Mouse (Mus musculus) cerebellum, adult 9-10 months (tissue): ENCODE measurements at regions not wholly inside any gene's neighbourhood (a gene's known extent, or its start where the extent isn't known, plus 50 kb on each side); places are given as distances from the start of the nearest gene placed in this dataset.
"Not testable (repeated sequence)": the region's sequence is repeated elsewhere in the genome, so short reads cannot be mapped to it uniquely, and the experiment has no call there.

Source experiments
- DNase-seq: peaks from one replicate; pipeline ENCODE4 v3.0.0; 2022

DNA sequence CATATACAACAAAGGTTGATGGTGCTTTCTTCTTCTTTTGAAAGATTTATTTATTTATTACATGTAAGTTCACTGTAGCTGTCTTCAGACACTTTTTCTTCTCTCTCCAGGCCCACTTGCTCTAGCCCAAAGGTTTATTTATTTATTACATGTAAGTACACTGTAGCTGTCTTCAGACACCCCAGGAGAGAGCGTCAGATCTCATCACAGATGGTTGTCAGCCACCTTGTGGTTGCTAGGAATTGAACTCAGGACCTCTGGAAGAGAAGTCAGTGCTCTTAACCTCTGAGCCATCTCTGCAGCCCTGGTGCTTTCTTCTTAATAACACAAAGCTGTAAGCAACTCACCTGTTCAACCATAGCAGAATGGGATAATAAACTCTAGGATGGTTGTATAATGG is 117.3 kb upstream of the Cpsf6 start:
- DNase-seq = not testable (repeated sequence)

DNA sequence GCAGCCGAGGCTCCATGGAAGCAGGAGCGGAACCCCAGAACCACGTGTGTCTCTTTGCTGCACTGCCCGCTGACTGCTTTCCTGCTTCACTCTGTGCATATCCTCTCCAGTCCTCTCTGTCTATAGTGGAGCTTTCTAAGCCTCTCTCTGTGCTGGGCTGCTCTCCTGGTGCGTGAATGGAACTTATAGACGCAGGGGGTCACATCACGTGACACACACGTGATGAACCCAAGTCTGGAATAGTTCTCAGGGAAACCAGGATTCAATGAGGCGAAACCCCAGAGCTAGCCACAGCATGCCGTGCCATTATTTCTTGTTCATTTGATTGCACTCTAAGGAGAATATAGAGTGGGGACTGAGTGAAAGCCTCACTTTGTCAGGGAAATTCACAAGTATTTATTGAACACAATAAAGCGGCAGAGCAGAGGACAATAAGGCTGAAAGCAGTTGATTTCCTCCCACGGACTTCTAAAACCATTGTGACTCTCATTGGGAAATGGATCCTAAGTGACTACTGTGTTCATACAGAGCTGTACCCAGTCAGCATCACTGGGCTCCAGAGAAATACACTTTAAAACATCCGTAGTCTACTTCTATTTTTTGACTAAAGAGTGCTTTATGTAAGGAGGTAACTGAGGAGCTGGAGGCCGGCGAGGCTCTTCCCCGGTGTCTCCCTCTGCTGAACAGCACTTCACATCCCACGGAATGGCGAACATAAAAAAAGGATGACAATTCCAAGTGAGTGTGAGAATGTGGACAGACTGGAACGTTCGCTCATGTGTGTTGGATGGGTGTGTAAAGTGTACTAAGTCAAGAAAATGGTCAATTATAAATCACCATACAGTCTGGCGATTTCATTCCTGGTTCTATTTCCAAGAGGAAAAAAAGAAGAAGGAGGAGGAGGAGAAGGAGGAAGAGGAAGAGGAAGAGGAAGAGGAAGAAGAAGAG is 116.5 kb upstream of the Cpsf6 start:
- no peak for DNase-seq

DNA sequence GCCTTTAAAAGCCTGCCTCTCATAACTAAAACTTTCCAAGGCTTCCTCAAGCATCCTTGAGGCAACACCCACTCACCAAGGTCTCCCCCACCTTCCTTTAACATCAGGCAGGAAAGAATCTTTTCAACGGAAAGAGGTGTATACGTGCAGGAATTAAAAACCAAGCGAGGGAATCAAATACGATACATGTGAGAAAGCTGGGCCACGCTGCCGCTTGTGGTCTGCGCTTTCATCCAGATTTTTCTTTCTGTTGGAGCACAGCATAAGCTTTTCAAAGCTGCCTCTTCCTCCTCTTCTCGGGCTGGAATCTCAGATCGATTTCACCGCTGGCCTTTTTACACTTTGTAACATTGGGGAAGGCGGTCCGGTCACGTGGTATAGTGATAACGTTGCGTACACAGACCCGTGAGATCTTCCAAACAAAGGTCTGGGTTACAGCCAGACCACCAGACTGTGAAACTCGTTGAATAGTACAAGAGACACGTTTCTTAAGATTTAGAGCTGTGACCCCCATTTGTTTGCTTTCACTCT is 114.4 kb upstream of the Cpsf6 start:
- DNase-seq = no peak

DNA sequence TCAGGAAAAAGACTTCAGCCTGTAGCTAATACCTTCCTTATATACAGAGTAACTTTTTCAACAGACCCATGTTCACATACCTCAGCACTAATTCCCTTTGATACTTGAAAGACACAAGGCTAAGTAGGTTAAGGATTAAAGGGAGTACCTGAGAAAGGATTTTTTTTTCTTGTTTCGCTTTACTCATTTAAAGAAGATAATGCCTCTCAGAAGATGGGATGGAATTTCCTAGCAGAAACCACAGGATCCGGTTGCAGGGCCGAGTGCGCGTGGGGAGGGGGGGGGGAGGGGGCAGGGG is 114.0 kb upstream of the Cpsf6 start:
- no peak for DNase-seq

DNA sequence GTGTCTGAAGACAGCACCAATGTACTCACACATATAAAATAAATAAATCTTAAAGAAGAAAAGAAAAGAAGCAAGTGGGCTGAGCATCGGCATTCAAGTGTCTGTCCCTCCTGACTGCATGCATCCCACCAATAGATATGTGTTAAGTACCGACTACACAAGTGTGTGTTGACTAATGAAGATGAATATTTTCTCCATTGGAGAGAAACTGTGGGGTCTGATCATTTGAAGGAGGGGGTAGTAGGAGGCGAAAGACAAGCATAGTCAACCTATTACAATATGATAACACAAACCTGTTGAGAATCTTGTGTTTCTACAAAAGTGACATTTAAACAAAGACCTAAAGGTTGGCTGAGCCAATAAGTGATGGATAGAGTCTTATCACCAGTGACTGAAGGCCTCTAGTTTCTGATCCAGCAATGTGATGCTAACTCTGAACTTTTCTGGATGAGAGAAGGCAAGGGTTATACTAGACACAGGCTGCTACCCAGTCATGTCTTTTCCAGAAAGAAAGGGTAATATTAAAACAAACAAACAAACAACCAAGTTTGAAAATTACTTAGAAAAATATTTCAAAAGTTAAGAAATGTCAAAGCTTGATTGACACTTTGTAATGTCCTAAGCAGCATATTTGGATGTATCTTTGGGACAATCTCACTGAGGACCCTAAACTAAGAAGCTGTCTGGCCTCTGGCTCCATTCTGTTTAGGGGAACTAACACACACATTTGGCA is 113.4 kb upstream of the Cpsf6 start:
- no peak for DNase-seq

DNA sequence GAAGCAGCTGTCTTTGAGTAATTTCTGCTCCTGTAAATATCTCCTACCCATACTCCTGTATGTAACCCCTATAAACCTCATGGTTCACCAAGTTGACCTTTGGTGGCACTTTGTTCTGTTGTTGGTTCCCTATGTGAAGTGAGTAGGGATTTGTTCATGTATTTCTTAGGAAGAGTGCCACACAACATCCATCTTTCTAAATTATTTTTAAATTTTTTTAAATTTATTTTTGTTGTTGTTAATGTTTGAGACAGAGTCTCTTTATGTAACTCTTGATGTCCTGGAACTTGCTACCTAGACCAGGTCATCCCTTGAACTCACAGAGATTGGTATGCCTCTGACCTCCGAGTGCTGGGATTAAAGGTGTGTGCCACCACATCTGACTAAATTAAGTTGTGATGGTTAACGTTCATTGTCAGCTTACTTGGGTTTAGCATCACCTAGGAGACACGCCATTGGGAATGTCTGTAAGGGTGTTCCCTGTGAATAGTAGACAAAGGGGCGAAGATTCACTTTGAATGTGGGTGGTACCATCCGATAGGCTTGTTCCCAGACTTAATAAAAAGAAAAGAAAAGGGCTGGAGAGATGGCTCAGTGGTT is 112.7 kb upstream of the Cpsf6 start:
- no peak for DNase-seq

DNA sequence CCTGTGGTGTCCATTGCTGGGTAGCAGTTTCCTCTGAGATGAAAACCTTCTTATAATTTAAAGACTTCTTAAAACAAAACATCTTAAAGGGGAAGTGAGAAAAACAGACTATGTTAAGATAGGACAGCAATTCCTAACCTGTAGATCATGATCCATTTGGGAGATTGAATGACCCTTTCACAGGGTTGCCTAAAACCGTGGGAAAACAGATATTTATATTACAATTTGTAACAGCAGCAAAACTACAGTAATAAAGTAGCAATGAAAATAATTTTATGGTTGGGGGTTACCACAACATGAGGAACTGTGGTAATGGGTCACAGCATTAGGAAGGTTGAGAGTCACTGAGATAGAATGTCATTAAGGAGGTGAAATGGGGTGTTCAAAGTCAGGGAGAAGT is 111.9 kb upstream of the Cpsf6 start:
- DNase-seq = no peak

DNA sequence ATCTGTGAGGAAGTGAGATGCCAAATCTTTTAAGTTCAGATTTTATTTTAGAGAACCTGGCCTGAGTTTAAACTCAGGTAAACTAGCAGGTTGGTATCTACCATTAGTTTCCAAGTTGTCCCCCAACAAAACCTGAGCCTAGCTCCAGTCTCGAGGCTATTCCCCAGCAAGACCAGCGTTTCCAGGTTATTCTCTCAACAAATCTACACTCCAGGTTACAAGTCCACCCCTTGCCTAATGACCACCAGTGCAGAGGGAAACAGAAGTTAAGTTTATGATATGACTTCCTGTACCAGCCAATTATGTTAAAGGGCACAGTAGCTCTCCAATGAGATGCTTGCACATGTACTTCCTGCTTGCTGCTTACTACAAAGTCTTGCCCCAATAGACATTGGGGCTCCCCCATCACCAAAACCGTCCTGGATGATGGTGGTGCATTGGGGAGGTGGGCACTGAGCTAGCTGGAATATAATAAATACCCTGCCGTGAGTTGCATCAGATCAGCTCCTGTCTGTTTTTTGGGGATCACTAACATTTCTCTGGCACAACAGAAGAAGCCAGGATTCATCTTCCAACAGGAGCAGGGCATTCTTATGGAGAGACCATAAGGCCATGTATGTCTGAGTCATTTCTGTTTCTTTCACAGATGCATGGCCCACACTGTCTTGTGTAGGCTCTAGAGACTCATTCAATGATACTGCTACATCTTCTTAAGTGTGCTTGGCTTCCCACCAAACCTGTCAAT is 111.2 kb upstream of the Cpsf6 start:
- no peak for DNase-seq

DNA sequence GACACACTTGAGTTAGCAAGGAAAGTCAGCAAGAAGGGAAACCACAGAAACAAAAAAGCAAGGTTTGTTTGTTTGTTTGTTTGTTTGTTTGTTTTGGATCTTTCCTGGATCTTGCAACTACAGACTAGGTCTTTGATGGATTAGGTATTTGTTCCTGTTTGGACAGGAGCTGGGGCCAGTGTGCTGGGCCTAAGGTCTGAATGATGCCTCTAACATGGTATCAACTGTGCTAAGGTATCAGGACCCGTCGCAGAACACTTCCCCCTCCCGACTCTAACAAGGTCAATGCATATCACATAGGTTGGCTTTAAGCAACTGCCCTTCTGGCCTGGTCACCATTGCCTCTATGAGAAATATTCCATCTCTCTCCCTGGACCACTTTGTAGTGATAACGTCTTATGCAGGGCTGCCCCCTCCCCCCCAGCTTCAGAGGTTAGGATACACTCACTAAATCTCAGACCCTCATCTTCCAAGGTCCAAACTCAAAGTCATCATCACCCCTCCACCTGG is 103.3 kb upstream of the Cpsf6 start:
- no peak for DNase-seq

DNA sequence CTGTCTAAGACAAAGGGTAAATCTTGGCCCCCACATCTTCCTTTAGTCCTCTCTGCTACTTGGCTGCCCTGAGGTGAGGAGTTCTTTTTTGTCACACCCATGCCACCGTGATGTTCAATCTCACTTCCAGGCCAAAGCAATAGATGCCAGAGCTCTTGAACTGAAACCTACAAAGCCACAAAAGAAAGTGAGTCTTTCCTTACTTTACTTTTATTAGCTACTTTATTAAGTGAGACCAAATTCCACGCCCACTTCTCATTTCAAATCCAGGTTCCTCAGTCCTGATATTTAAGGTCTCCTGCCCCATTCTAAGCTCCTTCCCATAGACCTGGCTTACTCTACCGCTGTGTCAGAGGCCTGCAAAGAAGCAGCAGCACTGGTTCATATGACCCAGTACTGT is 102.5 kb upstream of the Cpsf6 start:
- DNase-seq = no peak

DNA sequence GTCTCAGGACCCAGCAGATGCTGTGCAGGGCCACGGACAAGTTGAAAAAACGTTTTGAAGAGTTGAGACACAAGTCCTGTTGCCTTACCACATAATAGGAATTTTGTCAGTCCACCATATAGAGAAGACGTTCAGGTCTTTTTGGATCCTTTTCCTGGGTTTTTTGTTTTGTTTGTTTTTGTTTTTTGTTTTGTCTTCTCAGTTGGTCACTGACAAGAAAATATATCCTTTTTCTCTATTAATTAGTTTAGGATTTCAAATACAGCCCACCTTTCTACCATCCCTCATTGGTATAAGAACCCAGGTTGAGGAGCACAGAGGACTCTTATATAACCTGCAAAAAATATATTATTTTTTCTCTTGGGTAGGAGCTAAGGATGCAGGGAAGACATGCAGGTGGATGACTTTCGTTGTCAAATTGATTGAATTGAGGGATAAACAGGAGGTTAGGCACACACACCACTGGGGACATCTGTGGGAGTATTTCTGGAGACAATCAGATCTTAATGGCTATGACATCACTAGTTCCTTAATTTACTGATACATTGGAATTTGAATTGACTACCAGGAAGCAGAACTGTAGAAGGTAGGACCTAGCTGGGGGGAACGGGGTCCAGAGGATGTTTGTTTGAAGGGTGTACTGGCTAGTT is 101.7 kb upstream of the Cpsf6 start:
- DNase-seq = no peak

DNA sequence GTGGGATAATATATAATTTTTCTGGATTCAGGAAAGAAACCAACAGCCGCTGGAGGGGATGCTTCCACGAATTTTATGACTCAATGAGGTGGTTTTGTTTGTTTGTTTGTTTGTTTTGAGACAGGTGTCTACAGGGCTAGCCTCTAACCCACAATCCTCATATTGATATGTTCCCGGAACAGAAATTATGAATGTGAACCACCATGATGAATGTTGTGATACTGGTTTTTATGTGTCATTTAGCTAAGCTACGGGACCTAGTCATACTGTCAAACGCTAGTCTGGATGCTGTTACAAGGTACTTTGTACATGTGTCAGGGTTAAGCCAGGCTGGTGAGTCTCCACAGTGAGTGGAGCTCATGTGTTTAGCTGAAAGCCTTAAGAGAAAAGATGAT is 100.6 kb upstream of the Cpsf6 start:
- no peak for DNase-seq

DNA sequence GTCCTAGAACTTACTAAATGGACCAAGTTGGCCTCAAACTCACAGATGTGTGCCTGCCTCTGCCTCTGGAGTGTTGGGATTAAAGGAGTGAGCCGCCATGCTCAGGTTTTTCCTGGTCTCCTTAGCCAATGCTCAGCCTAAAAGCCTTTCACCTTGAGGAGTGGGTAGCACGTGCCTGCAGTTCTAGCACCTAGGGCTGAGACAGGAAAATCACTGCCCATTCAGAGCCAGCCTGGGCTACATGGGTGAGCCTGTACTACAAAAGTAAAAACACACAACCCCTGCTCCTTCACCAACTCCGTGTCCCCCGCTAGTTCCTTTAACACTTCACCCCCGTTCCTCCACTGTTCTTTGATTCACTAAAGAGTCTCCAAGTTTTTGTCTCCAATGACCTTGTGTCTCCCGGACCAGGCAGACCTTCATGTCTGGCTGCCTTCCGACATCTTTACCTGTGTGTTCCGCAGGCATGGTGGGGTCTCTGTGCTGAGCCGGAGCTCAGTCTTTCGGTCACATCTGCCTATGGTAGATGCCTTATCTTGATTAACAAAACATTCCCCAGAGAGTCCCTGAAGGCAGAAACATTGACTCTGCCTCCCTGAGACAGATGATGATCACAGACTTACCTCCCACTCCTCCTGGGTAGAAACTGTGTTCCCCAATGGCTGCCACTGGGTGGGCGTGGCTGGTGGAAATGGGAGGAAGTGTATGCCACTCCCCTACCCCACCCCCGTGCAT is 100.1 kb upstream of the Cpsf6 start:
- DNase-seq = no peak

DNA sequence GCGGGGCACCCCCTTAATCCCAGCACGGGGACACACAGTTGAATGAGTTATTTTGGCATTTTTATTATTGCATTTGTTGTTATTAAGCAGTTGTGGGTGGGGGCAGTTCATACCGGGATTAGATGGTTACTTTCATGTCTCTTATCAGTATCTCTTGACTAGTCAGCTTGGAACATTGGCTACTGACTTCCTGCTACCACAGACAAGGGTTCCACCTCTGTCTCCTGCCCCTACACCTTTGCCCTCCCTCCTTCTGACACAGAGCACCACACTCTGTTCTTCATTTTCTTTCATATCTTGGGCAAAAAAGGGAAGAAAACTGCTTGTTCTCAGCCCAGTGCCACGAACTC is 99.1 kb upstream of the Cpsf6 start:
- DNase-seq = no peak

DNA sequence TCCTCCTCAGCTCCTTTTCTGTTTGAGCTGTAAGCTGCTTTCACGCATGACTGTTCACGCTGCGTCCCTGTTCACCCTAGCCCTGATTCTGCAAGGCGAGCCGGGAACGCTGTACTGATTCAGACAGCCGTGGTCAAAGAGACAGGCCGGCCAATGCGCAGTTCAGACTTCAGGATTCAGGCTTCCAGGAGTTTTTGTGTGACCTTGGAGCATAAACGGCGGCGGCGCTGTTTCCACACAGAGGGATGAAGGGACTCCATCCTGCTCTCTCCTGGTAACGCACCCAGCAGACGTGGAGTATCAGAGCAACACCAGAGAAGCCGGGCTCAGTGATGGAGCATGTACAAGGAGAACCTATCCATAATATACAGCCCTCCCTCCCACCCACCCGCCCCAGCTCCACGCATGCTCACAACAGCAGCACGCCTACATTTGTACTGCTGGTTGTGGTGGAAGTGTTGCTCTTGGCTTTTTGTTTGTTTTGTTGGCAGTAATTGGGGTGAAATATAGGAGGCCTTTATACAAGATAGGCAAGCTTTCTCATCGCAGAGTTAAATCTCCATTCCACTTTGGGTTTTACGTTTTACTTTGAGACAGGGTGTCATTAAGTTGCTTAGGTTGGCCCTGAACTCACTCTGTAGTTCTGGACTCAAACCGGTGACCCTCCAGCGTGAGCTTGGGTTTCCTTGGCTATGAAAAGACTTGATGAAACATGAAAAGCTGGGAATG is 98.6 kb upstream of the Cpsf6 start:
- DNase-seq = no peak

DNA sequence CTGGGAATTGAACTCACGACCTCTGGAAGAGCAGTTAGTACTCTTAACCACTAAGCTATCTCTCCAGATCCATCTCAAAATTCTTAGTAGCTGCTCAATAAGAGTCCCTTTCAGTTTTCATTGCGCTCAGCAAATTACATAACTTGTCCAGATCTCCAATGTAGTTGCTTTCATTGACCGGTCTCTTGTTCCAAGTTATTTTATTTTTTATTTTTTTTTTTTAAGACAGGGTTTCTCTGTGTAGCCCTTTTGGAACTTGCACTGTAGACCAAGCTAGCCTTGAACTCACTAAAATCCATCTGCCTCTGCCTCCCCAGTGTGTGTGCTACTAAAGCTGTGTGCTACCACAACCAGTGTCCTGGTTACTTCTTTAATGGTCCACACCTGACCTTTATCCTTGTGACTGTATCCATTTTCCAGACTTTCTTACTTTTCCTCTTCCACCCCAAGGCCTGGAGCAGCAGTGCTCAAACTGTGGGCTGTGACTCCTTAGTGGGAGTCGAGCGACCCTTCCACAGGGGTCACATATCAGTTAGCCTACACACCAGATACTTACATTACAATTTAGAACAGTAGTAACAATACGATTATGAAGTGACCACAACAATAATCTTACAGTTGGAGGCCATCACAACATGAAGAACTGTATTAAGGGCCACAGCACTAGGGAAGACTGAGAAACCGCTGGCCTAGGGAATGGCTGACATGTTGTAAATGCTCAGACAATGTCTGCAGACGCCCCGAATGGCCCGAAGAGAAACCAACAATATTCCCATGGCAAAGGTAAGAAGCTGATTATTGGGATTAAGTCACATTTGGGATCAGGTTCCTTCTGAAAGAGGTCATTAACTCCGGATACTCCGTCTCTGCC is 97.8 kb upstream of the Cpsf6 start:
- no peak for DNase-seq

DNA sequence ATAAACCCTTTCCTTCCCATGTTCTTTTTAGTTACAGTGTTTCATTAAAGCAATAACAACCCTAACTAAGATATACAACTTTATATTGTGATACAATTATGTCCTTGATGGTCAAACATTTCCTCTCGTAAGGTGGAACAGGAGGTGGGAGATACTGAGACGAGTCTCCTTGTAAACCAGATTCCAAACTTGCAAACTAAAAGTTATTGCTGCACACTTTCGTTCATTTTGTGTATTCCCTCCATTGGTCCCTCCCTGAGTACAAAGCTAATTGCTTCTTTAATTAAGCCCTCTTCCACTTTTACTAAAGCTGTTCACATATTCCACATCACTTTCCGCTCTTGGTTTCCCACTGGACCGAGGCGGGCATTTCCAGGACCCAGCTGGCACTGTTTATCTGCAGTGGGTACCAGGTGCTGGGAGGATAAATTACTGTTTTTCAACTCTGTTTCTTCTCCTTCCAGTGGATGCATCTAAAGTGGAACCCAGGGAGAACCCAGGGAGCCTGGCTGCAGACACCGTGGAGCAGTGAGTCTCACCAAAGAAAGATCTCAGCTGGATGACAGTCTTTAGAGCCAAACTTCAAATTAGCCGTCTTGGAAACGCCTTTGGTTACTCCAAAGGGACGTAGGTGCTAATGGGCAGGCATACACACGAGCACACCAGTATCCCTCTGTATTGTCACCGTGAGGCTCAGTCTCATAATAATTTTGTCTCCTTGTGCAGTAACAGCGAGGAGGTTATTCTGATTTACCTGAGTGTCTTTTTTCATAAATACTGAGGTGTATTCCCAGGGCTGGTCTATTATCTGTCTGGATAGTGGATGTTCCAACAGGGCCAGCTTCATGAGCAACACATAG is 95.5 kb upstream of the Cpsf6 start:
- DNase-seq = no peak

DNA sequence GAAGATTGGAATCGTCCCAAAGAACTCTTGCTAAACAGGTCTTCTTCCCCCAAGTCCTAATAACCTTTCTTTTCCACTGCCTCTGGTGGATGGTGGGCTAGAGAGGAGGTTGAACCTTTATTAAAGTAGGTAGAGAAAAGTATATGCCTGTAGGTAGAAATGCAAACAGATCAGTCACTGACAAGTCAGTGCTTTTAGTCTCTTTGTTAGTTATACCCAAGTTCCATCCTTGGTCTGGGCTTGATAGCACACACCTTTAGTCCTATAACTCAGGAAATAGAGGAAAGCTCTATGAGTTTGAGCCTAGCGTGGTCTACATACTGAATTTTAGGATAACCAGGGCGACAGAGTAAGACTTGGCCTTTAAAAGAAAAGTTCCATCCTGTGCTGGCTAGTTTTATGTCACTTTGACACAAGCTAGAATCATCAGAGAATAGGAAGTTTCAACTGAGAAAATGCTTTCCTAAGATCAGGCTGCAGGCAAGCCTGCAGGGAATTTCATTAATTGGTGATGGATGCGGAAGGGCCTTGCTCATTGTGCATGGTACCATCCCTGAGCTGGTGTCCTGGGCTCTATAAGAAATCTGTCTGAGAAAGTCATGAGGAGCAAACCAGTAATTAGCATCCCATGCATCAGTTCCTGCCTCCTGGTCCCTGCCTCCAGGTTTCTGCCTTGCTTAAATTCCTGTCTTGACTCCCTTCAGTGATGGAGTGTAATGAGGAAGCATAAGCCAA is 94.7 kb upstream of the Cpsf6 start:
- no peak for DNase-seq
